Mouse (Mus musculus) ovary, postnatal 36 days (tissue): ENCODE data around the gene Pak6.
A peak's percentile ranks its signal among the peaks of the same experiment; 100 is the strongest.
"Not testable (repeated sequence)": the region's sequence is repeated elsewhere in the genome, so short reads cannot be mapped to it uniquely, and the experiment has no call there.

Source experiments
- DNase-seq: peaks from one replicate; pipeline ENCODE4 v3.0.0; 2022; ENCODE audit warnings: low spot score, mixed read lengths

Pak6 gene

GRCm38 (mm10) chr2:118662902-118663803 is at the start of gene Pak6:
TSS of gene Pak6 (plus strand) at chr2:118663303.
- peak; percentile 43 for DNase-seq

- DNase-seq, result no peak
Observed at GRCm38 (mm10) chr2:118618013-118618412, 45.1 kb upstream of the Pak6 start.

DNA sequence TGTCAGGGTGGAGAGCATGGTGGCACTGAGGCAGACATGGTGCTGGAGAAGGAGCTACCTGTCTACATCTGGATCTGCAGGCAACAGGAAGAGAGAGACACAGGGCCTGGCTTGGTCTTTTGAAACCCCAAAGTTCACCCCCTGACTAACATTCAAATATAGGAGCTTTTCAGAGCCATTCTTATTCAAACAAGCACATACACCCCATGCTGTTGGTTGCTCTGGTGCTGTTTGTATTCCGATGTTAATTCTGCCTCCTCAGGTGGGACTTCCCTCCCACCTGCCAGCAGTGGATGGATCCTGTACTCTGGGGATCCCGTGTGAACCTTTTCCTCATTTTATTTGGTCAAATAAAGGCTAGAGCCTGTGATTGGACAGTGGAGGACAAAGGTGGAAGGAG is 43.0 kb upstream of the Pak6 start:
- DNase-seq, result no peak

DNA sequence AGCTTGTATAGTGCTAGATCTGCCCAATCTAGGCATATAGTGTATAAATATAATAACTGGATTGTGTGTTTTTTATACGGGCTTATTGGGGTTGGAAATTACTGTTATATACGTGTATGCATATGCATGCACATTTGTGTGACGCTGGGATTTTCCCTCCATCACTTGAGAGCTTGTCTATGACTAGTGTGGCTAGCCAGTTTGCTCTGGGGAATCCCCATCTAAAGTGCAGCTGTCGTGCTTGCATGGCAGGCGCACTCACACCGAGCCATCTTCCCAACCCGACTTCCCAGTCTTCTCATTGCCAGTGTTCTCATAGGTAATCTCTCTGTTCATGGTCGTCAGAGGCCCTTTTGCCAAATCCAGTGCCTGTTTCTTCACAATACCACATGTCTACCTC is 42.5 kb upstream of the Pak6 start:
- no peak for DNase-seq

DNA sequence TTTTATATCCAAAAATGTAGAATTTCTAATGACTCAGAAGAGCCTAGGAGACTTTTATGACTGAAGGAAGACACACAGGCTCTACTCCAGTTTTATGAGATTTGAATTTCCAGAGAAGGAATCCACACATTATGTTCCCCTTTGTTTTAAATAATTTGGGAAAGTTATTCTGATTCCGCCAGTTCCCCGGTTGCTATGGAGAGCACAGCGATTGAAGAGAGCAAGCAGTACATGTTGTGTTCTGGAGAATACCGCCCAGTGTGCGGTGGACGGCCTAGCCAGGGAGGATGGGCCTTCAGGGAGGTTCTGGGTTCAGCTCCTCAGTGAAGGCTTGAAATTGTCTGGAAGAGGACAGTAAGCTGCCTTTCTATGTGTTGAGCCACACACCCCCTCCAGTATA is 33.8 kb upstream of the Pak6 start:
- no peak for DNase-seq

DNA sequence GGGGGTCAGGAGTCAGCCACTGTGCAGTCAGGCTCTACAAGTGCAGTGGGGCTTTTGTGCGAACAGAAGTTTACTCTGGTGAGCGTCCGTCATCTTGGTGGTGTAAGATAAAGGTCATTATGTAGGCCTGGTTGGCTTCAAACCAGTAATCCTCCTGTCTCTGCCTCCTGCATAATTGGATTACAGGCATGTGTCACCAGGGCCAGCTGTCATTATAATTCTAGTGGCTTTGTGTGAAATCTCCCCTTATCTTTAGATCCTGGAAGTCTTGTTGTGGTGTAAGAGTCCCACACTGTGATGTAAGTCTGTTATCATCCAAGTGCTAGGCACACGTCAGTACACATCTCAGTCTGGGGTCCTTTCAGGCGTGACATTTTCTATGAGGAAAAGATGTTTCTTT is 29.7 kb upstream of the Pak6 start:
- no peak for DNase-seq

GRCm38 (mm10) chr2:118637258-118637657 is 25.8 kb upstream of the Pak6 start:
- no peak for DNase-seq

DNA sequence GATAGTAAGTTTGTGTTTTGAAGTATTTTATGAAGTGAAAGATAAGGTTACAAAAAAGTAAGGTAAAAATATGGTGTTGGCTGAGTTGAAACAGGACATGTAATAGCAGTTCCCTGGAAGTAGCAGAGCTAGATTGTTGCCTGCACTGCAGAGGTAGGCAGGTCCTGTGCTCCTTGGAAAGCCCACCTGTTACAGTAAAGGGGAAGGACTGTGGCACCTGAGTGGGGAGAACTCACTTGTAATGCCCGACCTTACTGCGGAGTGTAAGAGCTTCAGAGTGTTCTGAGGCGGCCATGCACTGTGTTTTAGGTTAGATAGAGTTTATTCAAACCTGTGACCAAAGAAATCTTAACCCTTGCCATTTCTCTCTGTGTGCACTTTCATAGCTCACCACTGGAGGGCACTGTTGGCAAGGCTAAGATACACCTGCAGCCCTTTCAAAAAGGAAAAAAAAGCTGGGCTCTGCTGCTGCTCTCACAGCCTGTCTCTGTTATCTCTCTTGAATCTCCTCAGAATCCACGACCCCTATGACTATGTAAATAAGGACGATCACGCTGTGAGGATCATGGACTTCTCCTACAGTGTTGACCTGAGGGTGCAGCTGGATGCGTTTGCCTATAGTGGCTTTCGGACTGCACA is 25.1 kb upstream of the Pak6 start:
- DNase-seq, result peak; percentile 57

DNA sequence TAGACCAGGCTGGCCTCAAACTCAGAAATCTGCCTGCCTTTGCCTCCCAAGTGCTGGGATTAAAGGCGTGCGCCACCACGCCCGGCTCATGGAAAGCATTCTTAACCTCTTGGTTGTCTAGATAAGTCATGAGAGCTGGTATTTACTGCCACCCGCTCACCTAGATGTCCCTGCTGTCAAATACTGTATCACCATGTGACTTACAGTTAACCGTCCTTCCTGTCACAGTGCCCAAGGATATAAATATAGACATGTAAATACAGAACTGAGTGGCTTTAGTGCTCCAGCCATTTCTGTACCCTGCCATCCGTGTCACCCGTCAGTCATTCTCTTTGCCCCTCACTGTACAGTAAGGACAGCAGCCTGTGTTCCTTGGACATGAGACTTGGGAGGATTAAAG is 24.4 kb upstream of the Pak6 start:
- DNase-seq, result no peak

GRCm38 (mm10) chr2:118641147-118641546 is 22.0 kb upstream of the Pak6 start:
- DNase-seq, result no peak

DNA sequence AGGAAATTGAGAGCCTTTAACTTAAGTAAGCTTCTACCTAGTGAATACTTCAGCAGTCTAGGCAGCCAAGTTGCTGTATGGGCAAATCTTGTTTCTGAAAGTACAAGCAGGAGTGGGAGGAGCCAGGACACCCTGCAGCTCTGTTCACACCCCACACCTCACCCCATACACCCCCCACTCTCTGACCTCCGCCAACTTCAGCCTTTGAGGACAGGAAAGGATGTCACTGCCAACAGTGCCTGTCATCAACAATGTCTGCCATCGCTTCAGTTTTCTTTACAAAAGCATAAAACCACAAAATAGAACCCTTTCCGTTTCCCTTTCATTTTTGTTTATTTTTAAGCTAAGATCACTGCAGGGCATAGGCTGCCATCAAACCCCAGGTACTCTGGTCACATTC is 20.7 kb upstream of the Pak6 start:
- DNase-seq, result no peak

- DNase-seq, result no peak
Observed at GRCm38 (mm10) chr2:118642942-118643341, 20.2 kb upstream of the Pak6 start.

DNA sequence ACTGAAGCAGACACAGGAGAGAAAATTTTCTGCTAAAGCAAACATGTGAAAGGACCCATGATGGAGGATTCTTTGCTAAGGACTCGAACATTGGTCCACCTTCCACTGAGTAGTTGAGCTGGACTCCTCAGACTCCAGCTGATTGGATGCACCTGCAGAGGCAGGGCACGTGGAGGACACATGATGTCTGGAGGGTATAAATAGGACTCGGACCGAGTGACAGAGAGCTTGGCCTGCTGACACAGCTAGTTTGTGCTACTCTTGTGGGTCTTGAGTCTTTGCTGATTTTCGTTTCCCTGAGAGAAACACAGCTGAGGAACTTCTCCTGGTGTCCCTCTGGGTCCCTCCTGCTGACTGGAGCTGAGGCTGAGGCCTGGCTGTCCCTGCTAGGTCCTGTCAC is 16.4 kb upstream of the Pak6 start:
- DNase-seq, result no peak

- not testable (repeated sequence) for DNase-seq
Observed at GRCm38 (mm10) chr2:118650697-118651096, 12.4 kb upstream of the Pak6 start.

DNA sequence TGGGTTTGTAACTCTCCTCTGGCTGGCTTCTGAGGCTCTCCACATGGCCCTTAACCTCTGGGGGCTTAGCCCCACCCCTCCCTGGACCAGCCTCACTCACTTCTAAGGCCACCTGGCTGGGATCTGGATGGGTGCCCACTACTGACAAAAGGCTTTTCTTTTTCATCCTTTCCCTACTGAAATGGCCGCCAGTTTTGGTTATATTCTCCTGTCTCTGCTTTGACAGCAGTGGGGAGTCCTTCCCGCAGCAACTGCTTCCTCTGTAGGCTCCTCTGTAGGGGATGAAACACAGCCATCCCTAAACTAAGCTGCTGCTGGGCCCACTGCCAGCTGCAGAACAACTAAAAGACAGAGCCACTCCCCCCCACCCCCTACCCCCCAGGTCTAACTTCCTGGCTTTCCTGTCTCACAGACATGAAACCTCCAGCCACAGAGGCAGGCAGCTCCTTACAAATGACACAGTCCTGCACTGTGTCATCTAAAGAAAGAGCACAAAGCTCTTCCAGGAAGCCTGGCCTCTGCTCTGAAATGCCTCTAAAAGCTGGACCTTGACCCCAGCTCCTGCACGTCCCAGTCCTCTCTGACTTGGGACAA is 6.3 kb upstream of the Pak6 start:
- no peak for DNase-seq

DNA sequence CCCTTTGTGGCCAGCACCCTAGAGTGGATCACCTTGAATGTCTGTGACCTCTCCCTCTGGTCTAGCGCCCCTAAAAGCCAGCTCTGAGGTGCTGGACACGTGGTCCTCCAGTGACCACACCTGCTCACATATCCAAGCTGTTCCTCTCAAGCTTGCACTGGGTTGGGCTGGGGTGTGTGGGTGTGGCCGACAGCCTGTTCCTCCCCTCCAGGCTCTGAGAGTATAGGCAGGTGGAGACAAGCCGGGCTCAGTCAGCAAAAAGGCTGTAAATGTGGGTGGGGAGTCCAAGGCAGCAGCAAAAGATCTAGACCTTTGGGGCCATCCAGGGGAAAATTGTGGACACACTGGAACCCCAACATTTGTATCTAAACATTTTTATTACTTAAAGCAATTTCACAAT is 4.6 kb upstream of the Pak6 start:
- DNase-seq, result no peak

DNA sequence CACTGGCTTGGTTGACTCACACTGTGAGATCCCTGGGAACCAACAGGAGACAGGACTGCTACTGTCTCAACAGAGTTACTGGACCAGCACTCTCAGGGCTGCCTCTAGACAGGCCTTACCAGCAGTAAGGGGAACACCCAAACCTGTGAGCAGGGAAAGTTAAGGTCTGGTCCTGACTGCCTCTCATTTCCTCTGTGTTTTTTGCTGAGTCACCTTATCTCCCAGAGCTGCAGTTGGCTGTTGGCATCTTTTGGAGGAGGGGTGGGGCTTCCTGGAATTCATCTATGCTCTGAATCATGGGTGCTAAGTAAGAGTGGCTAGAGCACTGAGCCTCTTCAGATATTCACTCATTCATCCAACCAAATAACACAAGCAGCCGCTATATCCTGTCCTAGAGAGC is 4.0 kb upstream of the Pak6 start:
- no peak for DNase-seq

DNA sequence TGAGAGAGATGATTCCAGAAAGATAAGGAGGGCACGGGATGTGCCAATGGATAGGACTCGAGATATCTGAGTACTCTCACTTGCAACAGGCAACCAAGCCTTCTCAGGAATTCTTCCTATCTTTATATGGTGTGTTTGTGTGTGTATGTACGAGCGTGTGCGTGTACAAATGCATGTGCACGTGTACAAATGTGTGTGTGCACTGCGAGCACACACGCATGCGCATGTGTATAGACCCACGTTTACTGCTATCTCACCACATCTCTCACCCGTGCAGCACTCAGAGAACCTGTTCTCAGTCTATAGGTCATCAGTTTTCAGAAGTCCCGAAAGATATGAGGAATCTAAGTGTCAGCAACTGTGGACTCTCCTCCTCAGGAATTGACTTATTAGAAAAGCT is 3.6 kb upstream of the Pak6 start:
- no peak for DNase-seq

GRCm38 (mm10) chr2:118659998-118660452 is 3.1 kb upstream of the Pak6 start:
- peak; percentile 49 for DNase-seq

GRCm38 (mm10) chr2:118661891-118662290 is 1.2 kb upstream of the Pak6 start:
- no peak for DNase-seq

DNA sequence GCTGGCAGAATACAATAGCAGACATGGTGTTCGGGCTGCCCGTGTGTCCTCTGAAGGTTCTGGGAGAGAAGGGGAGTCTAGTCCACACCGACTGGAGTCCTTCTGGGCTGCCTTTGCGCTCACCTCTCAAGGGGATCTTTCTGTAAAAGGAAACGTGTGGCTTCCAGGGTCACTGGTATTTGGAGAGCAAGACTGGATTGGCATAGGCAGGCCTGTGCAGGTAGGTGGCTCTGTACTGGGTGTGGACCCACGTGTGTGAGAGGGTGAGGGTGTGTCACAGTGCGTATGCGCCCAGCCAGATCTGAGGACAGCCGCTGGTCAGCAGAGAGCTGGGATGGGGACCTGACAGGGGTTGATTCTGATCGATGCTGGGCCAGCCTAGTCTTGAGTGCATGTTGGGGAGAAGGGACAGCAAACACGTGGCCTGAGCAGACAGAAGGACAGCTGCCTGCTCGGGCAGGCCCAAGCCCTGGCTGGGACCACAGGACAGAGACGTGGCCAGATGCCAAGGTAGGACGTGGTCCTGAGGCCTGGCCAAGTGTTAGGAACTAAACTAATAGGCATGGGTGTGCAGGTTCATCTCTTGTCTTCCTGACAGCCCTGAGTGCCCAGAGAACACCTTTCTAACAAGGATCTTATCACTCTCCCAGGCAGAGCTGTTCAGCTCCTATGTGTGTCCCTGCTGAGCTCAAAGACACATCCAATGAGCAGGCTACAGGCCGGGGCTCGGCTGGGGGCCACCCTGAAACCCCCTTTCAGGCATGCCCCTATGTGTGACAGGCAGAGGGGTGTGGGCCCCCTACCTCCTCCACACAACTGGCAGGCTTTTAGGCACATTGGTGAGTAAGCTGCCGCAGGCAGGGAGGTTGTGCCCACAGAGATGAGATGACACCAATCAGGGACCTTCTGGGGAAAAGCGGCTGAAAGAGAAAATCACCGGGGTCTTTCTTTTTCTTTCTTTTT is 982 bp downstream of the Pak6 start:
- no peak for DNase-seq

GRCm38 (mm10) chr2:118664975-118665516 is 1.9 kb downstream of the Pak6 start:
- DNase-seq, result no peak
